Mouse (Mus musculus) liver, embryonic 13.5 days (tissue): Measurements from ENCODE around the gene Mylk. TPM values are rescaled to one million over a fixed set of nuclear protein-coding genes. Genes with fewer than 3 reads are reported as not detected.

Experiments used
- ATAC-seq: fragments of 200-750 bp; cut with Nextera tagmentation; 2 replicates; pipeline ENCODE4 v1.8.0; 2017; ENCODE audit warnings: low read depth, mild to moderate bottlenecking, moderate number of reproducible peaks, moderate library complexity
- DNase-seq: peaks from one replicate; pipeline ENCODE4 v3.0.0; 2022
- H3K27ac ChIP-seq: fragments of 300-500 bp; sonication (generic); 2 replicates; pipeline ENCODE4 v1.5.1; 2015; ENCODE audit warnings: moderate library complexity, mild to moderate bottlenecking, inconsistent platforms
- H3K27me3 ChIP-seq: fragments of 300-500 bp; sonication (generic); 2 replicates; pipeline ENCODE4 v1.6.1; 2015; ENCODE audit warnings: mild to moderate bottlenecking, inconsistent platforms
- H3K36me3 ChIP-seq: fragments of 300-500 bp; sonication (generic); 2 replicates; pipeline ENCODE4 v1.6.1; 2015; ENCODE audit warnings: mild to moderate bottlenecking, inconsistent platforms
- H3K4me1 ChIP-seq: fragments of 300-500 bp; sonication (generic); replicated peaks from 2 replicates; pipeline ENCODE4 v1.6.1; 2015; ENCODE audit warnings: inconsistent platforms
- H3K4me2 ChIP-seq: fragments of 300-500 bp; sonication (generic); 2 replicates; pipeline ENCODE4 v1.6.1; 2015; ENCODE audit warnings: inconsistent platforms, mild to moderate bottlenecking, moderate library complexity
- H3K4me3 ChIP-seq: fragments of 300-500 bp; sonication (generic); replicated peaks from 2 replicates; pipeline ENCODE4 v1.5.1; 2015; ENCODE audit warnings: mild to moderate bottlenecking, inconsistent platforms
- H3K9ac ChIP-seq: fragments of 300-500 bp; sonication (generic); 2 replicates; pipeline ENCODE4 v1.6.1; 2015; ENCODE audit warnings: mild to moderate bottlenecking, inconsistent platforms
- H3K9me3 ChIP-seq: fragments of 300-500 bp; sonication (generic); replicated peaks from 2 replicates; pipeline ENCODE4 v1.6.1; 2016; ENCODE audit warnings: inconsistent platforms
- WGBS: fragments of 180-500 bp; shearing (Covaris S2); methylation state at CpG from one replicate; pipeline ENCODE4 v1.1.7; 2015; ENCODE audit not compliant: insufficient replicate concordance; 5-methylcytosine and 5-hydroxymethylcytosine counted together
- polyA plus RNA-seq: library from polyadenylated mRNA; unstranded; fragments of >200 nt; fragmentation: Nextera tagmentation; extraction: Ambion mirVana; gene quantifications from 2 replicates; pipeline ENCODE4 v1.2.1, GENCODE M21; 2015

Gene Mylk
- polyA plus RNA-seq, 1 experiment from 2014 or later = 5.5 TPM

- DNase-seq (no peak), ATAC-seq (no peak)
- H3K4me3 ChIP-seq = no peak overlapping the region
- no peak overlapping the region for H3K9ac ChIP-seq
- H3K27me3 ChIP-seq = no peaks in the 10 kb centered on the region
- H3K27ac ChIP-seq = no peak overlapping the region
- H3K4me1 ChIP-seq = no peaks in the 10 kb centered on the region
- H3K4me2 ChIP-seq = no peak overlapping the region
- WGBS = 61% methylated on average over 7 of the region's 7 CpGs
- no peaks in the 10 kb centered on the region for H3K9me3 ChIP-seq
- H3K36me3 ChIP-seq = no peaks in the 10 kb centered on the region
Observed at GRCm38 (mm10) chr16:34898057-34898789, 153.2 kb downstream of the Mylk start.

GRCm38 (mm10) chr16:34899071-34899808, 154.2 kb downstream of the Mylk start:
- ATAC-seq (no peak), DNase-seq (no peak)
- Histone ChIP-seq H3K27me3 (no peaks in the 10 kb centered on the region), H3K4me1 (no peaks in the 10 kb centered on the region), H3K4me2 (no peak overlapping the region), H3K9ac (no peak overlapping the region), H3K36me3 (no peaks in the 10 kb centered on the region), H3K9me3 (no peaks in the 10 kb centered on the region), H3K27ac (no peak overlapping the region), H3K4me3 (no peak overlapping the region)
- 69% methylated on average over 11 of the region's 11 CpGs for WGBS

GRCm38 (mm10) chr16:34899997-34900396, 155.0 kb downstream of the Mylk start:
- no peaks in the 10 kb centered on the region for H3K4me1 ChIP-seq
- no peak for ATAC-seq
- no peak overlapping the region for H3K4me3 ChIP-seq
- H3K9me3 ChIP-seq = no peaks in the 10 kb centered on the region
- H3K36me3 ChIP-seq = no peaks in the 10 kb centered on the region
- WGBS = 46% methylated on average over 5 of the region's 5 CpGs
- no peak for DNase-seq
- no peak overlapping the region for H3K9ac ChIP-seq
- H3K27me3 ChIP-seq = no peaks in the 10 kb centered on the region
- H3K27ac ChIP-seq = no peak overlapping the region
- H3K4me2 ChIP-seq = no peak overlapping the region

- Histone ChIP-seq H3K4me1 (no peaks in the 10 kb centered on the region), H3K9me3 (no peaks in the 10 kb centered on the region), H3K4me2 (no peak overlapping the region), H3K36me3 (no peaks in the 10 kb centered on the region), H3K27ac (no peak overlapping the region), H3K4me3 (no peak overlapping the region), H3K27me3 (no peaks in the 10 kb centered on the region), H3K9ac (no peak overlapping the region)
- 68% methylated on average over 5 of the region's 5 CpGs for WGBS
- DNase-seq = no peak
- no peak for ATAC-seq
Observed at GRCm38 (mm10) chr16:34900471-34900870, 155.5 kb downstream of the Mylk start.

GRCm38 (mm10) chr16:34901031-34901430, 156.0 kb downstream of the Mylk start:
- Histone ChIP-seq H3K4me1 (no peaks in the 10 kb centered on the region), H3K36me3 (no peaks in the 10 kb centered on the region), H3K27me3 (no peaks in the 10 kb centered on the region), H3K27ac (no peak overlapping the region), H3K4me2 (no peak overlapping the region), H3K4me3 (no peak overlapping the region), H3K9me3 (no peaks in the 10 kb centered on the region), H3K9ac (no peak overlapping the region)
- DNase-seq (no peak), ATAC-seq (no peak)
- 18% methylated on average over 2 of the region's 2 CpGs for WGBS

GRCm38 (mm10) chr16:34901611-34902293, 156.7 kb downstream of the Mylk start:
- no peak overlapping the region for H3K4me3 ChIP-seq
- ATAC-seq (no peak), DNase-seq (no peak)
- H3K36me3 ChIP-seq = no peaks in the 10 kb centered on the region
- 60% methylated on average over 7 of the region's 7 CpGs for WGBS
- H3K27ac ChIP-seq = no peak overlapping the region
- no peaks in the 10 kb centered on the region for H3K9me3 ChIP-seq
- H3K4me2 ChIP-seq = no peak overlapping the region
- no peaks in the 10 kb centered on the region for H3K27me3 ChIP-seq
- H3K9ac ChIP-seq = no peak overlapping the region
- no peaks in the 10 kb centered on the region for H3K4me1 ChIP-seq

GRCm38 (mm10) chr16:34902294-34902680, 157.3 kb downstream of the Mylk start:
- H3K4me1 ChIP-seq = no peaks in the 10 kb centered on the region
- DNase-seq (peak; percentile 18), ATAC-seq (no peak)
- no peak overlapping the region for H3K4me3 ChIP-seq
- H3K36me3 ChIP-seq = no peaks in the 10 kb centered on the region
- no peak overlapping the region for H3K4me2 ChIP-seq
- WGBS = 18% methylated on average over 9 of the region's 9 CpGs
- H3K9ac ChIP-seq = no peak overlapping the region
- no peak overlapping the region for H3K27ac ChIP-seq
- no peaks in the 10 kb centered on the region for H3K27me3 ChIP-seq
- no peaks in the 10 kb centered on the region for H3K9me3 ChIP-seq

- DNase-seq = no peak
- Histone ChIP-seq H3K27me3 (no peaks in the 10 kb centered on the region), H3K9ac (no peak overlapping the region), H3K4me2 (no peak overlapping the region), H3K4me3 (no peak overlapping the region), H3K36me3 (no peaks in the 10 kb centered on the region), H3K27ac (no peak overlapping the region), H3K4me1 (no peaks in the 10 kb centered on the region), H3K9me3 (no peaks in the 10 kb centered on the region)
- no peak for ATAC-seq
- WGBS = 61% methylated on average over 8 of the region's 8 CpGs
Observed at GRCm38 (mm10) chr16:34902761-34903160, 157.8 kb downstream of the Mylk start.

- Histone ChIP-seq H3K4me2 (no peak overlapping the region), H3K36me3 (no peaks in the 10 kb centered on the region), H3K4me1 (no peaks in the 10 kb centered on the region), H3K9me3 (no peaks in the 10 kb centered on the region), H3K4me3 (no peak overlapping the region), H3K9ac (no peak overlapping the region), H3K27me3 (no peaks in the 10 kb centered on the region), H3K27ac (no peak overlapping the region)
- no peak for ATAC-seq
- DNase-seq = no peak
- 91% methylated on average over 4 of the region's 4 CpGs for WGBS
Observed at GRCm38 (mm10) chr16:34904876-34905275, 159.9 kb downstream of the Mylk start.

- H3K9ac ChIP-seq = no peak overlapping the region
- H3K36me3 ChIP-seq = no peaks in the 10 kb centered on the region
- H3K4me1 ChIP-seq = no peaks in the 10 kb centered on the region
- DNase-seq (no peak), ATAC-seq (no peak)
- H3K4me3 ChIP-seq = no peak overlapping the region
- H3K4me2 ChIP-seq = no peak overlapping the region
- H3K27ac ChIP-seq = no peak overlapping the region
- H3K9me3 ChIP-seq = no peaks in the 10 kb centered on the region
- H3K27me3 ChIP-seq = no peaks in the 10 kb centered on the region
- 30% methylated on average over 6 of the region's 6 CpGs for WGBS
Observed at GRCm38 (mm10) chr16:34909437-34909836, 164.4 kb downstream of the Mylk start.

- ATAC-seq = no peak
- no peak overlapping the region for H3K4me2 ChIP-seq
- 70% methylated on average over 4 of the region's 4 CpGs for WGBS
- no peaks in the 10 kb centered on the region for H3K36me3 ChIP-seq
- no peaks in the 10 kb centered on the region for H3K27me3 ChIP-seq
- no peak overlapping the region for H3K9ac ChIP-seq
- no peak overlapping the region for H3K27ac ChIP-seq
- H3K4me1 ChIP-seq = no peaks in the 10 kb centered on the region
- DNase-seq = no peak
- no peak overlapping the region for H3K4me3 ChIP-seq
- no peaks in the 10 kb centered on the region for H3K9me3 ChIP-seq
Observed at GRCm38 (mm10) chr16:34917373-34917900, 172.4 kb downstream of the Mylk start.
